Mouse (Mus musculus) retina, embryonic 14.5 days (tissue): ENCODE measurements around the gene Btbd9.
A peak's percentile ranks its signal among the peaks of the same experiment; 100 is the strongest.
"Not testable (repeated sequence)": the region's sequence is repeated elsewhere in the genome, so short reads cannot be mapped to it uniquely, and the experiment has no call there.

Experiments
- DNase-seq: peaks from one replicate; pipeline ENCODE4 v3.0.0-alpha.2; 2015; ENCODE audit warnings: low spot score

The Btbd9 gene

GRCm38 (mm10) chr17:30575941-30576773 is at the start of gene Btbd9:
TSS of gene Btbd9 (minus strand) at chr17:30576488.
- DNase-seq: peak; percentile 94

DNA sequence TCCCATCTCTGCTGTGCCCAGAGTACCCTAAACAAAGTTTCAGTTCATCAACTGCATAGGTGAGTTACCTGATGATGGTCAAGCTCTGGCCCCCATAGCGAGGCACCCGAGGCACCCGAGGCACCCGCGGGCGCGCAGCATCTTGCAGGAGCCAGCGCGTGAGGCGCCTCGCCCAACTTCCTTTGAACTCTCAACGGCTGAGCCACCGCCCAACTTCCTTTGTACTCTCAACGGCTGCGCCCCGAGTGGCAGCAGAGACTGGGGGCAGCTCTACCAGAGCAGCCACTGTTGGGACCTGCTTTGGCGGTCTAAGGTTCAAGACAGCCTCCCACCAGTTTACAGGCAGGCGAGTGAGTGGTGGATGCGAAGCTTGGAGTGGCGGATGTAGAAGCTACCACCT is 47.8 kb upstream of the Btbd9 start, which contains the start of gene Dnah8:
Gene Dnah8, plus strand, starts transcription at position 223 of the 400 bp plus-strand sequence.
- not testable (repeated sequence) for DNase-seq

DNA sequence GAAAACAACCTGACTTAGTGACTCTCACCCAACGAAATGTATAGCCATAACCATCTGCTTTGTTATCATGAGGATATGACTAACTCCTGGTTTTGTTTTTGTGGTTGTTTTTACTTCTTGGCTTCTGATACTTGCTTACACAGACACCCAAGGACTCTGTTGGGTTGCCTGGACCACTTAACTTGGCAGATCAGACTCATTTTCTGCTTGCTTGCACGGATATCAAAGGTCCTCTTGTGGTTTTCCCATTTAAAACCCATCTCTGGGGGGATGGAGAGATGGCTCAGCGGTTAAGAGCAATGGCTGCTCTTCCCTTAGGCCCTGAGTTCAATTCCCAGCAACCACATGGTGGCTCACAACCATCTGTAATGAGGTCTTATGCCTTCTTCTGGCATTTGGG is 46.9 kb upstream of the Btbd9 start:
- DNase-seq: no peak

DNA sequence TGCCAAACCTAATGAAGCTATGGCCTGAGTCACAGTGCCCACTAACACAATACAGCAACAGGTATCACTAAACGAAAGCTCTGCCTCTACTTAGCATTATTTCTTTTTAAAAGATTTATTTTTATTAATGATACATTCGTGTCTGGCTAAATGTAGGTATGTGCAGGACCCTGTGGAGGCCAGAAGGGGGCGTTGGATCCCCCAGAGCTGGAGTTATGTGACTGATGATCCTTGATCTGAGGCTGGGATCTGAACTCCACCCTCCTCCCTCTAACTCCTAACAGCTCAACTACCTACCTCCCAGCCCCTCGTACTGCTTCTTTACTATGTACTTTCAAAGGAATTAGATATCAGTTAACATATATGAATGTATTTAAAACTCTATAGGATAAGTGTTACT is 45.2 kb upstream of the Btbd9 start:
- DNase-seq: no peak

DNA sequence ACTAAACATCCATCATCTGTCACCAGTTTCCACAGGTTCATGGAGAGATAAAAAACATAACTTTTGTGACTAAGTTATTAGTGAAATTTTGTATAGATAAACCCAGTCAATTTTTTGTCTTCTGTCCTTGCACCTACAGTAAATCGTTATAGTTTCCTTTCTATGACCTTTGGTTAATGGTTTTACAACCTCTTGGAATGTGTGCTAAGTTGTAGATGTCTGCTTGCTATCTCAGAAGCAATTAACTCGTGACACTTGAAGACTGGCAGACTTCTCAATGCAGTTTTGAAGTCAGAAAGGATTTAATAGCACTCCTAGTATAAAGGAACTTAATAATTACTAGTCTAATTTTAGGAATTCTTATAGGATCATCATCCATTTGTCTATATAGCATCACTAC is 44.3 kb upstream of the Btbd9 start:
- DNase-seq: no peak

- DNase-seq: no peak
These were observed 42.9 kb upstream of the Btbd9 start for GRCm38 (mm10) chr17:30619153-30619552.

- no peak for DNase-seq
These were observed 42.0 kb upstream of the Btbd9 start for GRCm38 (mm10) chr17:30618136-30618891.

DNA sequence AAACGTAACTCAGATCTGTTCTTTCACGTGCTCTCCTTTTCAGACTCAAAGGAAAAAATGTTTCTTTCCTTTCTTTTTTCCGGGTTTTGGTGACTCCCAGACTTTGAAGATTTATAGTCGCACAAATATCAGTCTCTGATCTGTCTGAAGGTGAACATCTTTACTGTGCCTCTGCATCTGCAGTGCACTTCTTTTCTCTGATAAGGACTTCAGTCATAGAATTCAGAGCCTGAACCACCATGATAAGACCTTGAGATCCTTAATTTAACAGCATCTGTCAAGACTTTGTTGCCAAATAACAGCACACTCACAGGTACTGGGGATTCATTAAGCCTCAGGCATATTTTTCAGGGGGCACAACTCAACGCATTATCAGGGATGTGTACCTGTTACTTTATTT is 39.9 kb upstream of the Btbd9 start:
- DNase-seq: no peak

DNA sequence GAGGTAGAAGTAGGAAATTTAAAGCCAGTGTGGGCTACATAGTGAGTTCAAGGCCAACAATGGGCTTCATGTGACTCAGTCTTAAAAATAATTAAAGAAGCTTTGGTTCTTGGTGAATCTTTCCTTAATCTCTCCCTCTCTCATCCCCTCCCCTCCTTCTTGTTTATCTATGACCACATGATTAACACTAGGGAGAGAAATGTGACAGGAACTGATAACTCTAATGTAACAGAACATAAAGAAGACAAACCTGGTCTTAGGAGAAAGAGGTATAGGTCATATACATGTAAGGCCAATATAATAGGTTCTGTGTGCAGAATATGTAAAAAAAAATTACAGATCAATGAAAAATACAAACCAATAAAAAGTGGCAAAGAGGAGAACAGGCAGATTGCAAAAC is 37.1 kb upstream of the Btbd9 start:
- DNase-seq: no peak

DNA sequence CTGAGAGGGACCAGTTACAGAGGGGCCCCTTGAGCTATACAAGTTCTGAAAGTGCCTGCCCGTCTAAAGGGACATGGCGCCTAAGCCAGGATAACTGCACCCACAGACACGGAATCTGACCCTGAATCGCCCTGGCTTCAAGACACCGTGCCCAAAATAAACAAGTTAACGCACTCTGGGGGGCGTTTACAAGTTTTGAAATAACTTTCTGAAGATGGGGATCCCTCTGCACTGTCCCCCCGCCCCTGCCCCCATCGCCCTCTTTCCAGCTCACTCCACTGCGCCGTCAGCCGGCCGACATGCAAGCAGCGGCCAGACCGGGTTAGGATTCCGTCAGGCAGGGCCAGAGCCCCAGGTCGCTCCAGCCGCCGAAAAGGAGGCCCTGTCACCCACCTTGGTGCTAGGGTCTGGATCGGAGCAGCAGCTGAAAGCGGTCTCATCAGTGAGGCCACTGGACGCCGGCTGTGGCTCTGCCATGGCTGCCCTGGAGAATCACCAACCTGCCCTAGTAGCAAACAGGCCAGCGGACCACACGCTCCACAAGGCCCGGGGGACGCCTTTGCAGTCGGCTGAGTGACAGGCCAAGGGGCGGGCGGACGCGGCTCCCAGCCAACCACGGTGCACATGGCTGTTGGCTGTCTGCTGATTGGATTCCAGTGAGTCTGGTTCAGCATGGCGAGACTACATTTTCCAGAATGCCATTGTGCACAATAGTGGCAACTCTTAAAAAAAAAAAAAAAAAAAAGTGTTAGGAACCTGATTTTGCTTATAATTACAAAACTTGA is 36.0 kb upstream of the Btbd9 start:
- peak; percentile 99 for DNase-seq

- DNase-seq: no peak
These were observed 35.2 kb upstream of the Btbd9 start for GRCm38 (mm10) chr17:30611221-30612074.

DNA sequence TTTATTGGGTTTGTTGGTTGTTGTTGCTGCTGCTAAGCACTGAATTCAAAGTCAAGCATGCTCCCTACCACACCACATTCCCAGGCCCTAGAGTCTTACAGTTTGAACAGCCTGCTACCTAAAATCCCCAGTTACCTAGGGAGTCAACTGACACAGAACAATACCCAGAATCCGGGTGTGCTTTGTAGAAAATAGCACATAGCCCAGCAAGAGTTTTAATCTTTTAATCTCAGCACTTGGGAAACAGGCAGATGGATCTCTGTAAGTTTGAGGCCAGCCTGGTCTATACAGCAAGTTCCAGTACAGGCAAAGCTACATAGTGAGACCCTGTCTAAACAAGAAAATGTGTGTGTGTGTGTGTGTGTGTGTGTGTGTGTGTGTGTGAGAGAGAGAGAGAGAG is 34.5 kb upstream of the Btbd9 start:
- no peak for DNase-seq

- no peak for DNase-seq
These were observed 33.7 kb upstream of the Btbd9 start for GRCm38 (mm10) chr17:30609980-30610307.

- DNase-seq: no peak
These were observed 33.2 kb upstream of the Btbd9 start for GRCm38 (mm10) chr17:30609305-30609979.

DNA sequence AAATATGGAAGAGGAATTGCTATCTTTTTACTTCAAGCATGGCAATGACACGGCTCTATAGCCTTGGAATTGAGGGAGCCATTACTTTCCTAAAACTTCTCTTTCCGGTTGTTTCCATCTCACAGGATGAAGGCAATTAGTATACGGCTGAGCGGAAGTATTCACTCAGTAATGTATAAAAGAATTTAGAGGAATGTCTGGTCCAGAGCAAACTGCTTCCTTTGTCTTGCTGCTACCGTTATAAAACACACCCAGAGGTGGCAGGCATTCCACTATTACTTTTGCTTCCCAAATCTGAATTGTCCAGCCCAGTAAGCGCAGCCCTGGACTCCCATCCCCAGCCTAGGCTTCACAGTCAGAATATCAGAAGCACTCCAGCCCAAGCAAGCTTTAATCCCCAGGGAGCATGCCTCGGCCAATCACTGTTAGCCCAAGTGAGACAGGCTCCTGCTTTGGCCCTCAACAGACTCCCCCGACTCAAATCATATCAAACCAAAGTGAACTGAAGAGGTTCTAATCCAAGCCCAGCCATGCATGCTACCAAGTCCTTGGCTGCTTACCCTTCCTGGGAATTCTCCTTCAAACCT is 31.7 kb upstream of the Btbd9 start:
- peak; percentile 56 for DNase-seq

DNA sequence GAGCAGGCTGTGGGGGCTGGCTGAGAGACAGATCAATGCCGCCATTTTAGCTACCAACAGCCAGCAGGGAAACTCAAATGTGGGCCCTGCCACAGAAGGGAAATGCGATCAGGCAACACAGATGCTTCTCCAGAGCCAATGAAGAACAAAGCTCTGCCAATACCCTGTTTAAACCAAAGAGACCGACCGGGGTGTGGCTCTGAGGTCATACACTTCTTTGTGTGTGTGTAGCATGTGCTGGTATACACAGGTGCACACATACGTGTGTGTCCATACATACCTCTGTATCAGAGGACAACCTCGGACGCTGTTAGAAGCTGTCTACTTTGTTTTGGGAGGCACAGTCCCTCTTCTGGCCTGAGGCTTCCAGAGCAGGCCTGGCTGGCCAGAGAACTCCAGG is 31.0 kb upstream of the Btbd9 start:
- no peak for DNase-seq

DNA sequence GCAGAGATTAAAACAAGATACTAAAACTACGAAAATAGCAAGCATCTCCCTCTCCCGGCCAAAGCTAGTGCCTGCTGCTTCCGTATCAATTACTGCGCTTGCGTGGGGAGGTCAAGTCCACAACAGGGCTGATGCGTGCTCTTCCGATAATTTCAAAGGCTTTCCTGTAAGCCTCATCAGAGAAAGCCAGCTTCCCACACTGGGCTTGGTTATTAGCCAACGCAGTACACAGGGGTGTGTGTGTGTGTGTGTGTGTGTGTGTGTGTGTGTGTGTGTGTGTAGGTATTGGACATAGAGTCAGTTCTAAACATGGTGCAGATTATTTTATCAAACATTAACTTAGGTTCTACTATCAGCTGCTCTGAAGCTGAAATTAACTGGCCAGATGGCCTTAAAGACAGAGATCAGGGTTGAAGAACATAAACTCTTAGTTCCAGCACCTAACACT is 30.4 kb upstream of the Btbd9 start:
- DNase-seq: no peak

- no peak for DNase-seq
These were observed 29.9 kb upstream of the Btbd9 start for GRCm38 (mm10) chr17:30606206-30606605.

DNA sequence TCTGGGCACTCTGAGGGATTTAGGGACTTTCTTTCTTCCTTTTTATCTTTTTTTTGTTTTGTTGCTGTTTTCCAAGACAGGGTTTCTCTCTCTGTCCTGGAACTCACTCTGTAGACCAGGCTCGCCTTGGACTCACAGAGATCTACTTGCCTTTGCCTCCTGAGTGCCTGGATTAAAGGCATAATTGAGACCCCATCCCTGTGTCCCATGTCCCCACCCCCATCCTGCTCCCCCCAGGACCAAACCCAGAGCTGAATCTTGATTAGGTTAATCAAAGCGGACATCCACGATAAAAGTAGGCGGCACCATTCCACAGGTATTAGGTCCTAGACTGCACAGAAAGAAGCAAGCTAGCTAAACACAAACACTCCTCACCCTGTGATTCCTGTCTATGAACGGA is 28.7 kb upstream of the Btbd9 start:
- DNase-seq: no peak

DNA sequence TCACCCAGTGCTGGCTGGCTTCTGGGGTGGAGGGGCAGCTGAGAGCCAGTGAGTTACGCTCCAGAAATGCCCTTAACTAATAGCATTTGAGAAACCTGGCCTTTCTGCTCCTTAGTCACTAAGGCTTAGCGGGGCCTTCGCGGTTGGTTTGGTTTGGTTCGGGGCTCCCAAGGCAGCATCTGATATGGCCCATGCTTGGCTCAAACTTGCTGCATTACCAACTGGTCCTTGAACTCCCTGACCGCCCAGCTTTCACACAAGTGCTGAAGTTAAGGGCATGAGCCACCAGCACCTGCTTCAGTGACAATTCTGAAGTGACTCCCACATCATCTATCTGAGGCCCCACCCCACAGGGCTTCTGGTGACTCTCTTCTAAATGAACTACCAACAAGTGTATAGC is 28.0 kb upstream of the Btbd9 start:
- no peak for DNase-seq

GRCm38 (mm10) chr17:30602175-30602574 is 25.9 kb upstream of the Btbd9 start:
- DNase-seq: no peak
